Mouse (Mus musculus) megakaryocyte, embryonic 14.5 days (primary cell): ENCODE results near the gene Reep3.

Experiments
- FLI1 ChIP-seq: IDR thresholded peaks from 2 replicates; pipeline ENCODE4 v1.6.1; 2012; ENCODE audit warnings: low read length, inconsistent platforms, mixed read lengths
- GATA1 ChIP-seq: IDR thresholded peaks from 3 replicates; pipeline ENCODE4 v1.6.1; 2012; ENCODE audit warnings: mixed read lengths, low read length, inconsistent platforms, borderline replicate concordance

DNA sequence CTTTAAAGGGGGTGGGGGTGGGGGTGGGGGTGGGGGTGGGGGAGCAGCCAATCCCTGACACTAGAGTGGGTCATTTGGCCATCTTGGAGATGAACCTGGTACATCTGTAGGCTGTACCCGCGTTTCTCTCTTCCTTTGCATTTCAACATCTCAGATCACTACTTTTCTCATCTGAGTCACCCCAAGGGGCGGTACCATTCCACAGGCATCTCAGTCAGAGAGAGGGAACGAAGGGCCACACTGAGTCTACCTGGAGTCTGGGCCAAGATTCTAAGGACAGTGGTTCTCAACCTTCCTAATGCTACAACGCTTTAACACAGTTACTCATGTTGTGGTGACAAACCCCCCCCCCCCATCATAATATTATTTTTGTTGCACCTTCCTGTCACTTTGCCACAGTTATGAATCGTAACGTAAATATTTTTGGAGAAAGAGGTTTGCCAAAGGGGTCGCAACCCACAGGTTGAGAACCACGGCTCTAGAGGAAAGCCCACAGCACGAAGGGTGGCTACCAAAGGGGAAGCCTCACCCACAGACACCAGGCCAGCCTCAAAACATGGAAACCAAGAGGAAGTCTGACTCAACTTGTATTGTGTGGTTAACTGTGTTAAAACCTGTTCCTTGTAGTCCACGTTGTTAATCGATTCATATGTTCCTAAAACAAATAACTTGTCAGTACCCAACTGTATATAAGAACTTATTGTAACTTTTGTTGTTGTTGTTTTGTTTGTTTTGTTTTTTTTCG, 47.7 kb downstream of the Reep3 start:
- TF ChIP-seq GATA1, result no peak
- TF ChIP-seq FLI1, result no peak
